Mouse (Mus musculus) heart, embryonic 16.5 days (tissue): ENCODE measurements around the gene P4ha3. TPM values are rescaled to one million over a fixed set of nuclear protein-coding genes. Genes with fewer than 3 reads are reported as not detected.

Experiments
- ATAC-seq: fragments of 200-750 bp; cut with Nextera tagmentation; replicated peaks from 2 replicates; pipeline ENCODE4 v1.8.0; 2017; ENCODE audit warnings: moderate number of reproducible peaks; ENCODE audit not compliant: insufficient read depth, low FRiP score; ENCODE audit errors: extremely low read depth
- H3K27ac ChIP-seq: fragments of 300-500 bp; sonication (generic); 2 replicates; pipeline ENCODE4 v1.5.1; 2014; ENCODE audit warnings: mild to moderate bottlenecking, low read length, control low read depth, moderate library complexity
- H3K27me3 ChIP-seq: fragments of 300-500 bp; sonication (generic); 2 replicates; pipeline ENCODE4 v1.6.1; 2014; ENCODE audit warnings: low read length, mixed read lengths; ENCODE audit not compliant: control insufficient read depth, insufficient read depth
- H3K36me3 ChIP-seq: fragments of 300-500 bp; sonication (generic); 2 replicates; pipeline ENCODE4 v1.6.1; 2014; ENCODE audit not compliant: control insufficient read depth, insufficient read depth
- H3K4me1 ChIP-seq: fragments of 300-500 bp; sonication (generic); 2 replicates; pipeline ENCODE4 v1.6.1; 2014; ENCODE audit warnings: low read length, mixed read lengths; ENCODE audit not compliant: control insufficient read depth, insufficient read depth
- H3K4me2 ChIP-seq: fragments of 300-500 bp; sonication (generic); 2 replicates; pipeline ENCODE4 v1.6.1; 2014; ENCODE audit warnings: low read depth, mild to moderate bottlenecking, control low read depth, low read length
- H3K4me3 ChIP-seq: fragments of 300-500 bp; sonication (generic); 2 replicates; pipeline ENCODE4 v1.5.1; 2014; ENCODE audit warnings: mild to moderate bottlenecking, control low read depth, low read length
- H3K9ac ChIP-seq: fragments of 300-500 bp; sonication (generic); 2 replicates; pipeline ENCODE4 v1.6.1; 2014; ENCODE audit warnings: low read length, control low read depth
- H3K9me3 ChIP-seq: fragments of 300-500 bp; sonication (generic); replicated peaks from 2 replicates; pipeline ENCODE4 v1.6.1; 2016; ENCODE audit warnings: low read length; ENCODE audit not compliant: control insufficient read depth
- WGBS: fragments of 180-500 bp; shearing (Covaris S2); extraction: QIAGEN DNeasy Blood & Tissue Kit; methylation state at CpG from one replicate; pipeline ENCODE4 v1.1.7; 2014; 5-methylcytosine and 5-hydroxymethylcytosine counted together
- polyA plus RNA-seq: library from polyadenylated mRNA; unstranded; fragments of >200 nt; fragmentation: Nextera tagmentation; extraction: Ambion mirVana; gene quantifications from 2 replicates; pipeline ENCODE4 v1.2.1, GENCODE M21; 2015

P4ha3 gene
- polyA plus RNA-seq, 1 experiment from 2014 or later: 12.8 TPM

GRCm38 (mm10) chr7:100272369-100272768 is 13.0 kb upstream of the P4ha3 start:
- no peaks in the 10 kb centered on the region for H3K27me3 ChIP-seq
- H3K36me3 ChIP-seq: no peaks in the 10 kb centered on the region
- H3K4me3 ChIP-seq: no peak overlapping the region
- H3K4me2 ChIP-seq: no peak overlapping the region
- no peak overlapping the region for H3K9ac ChIP-seq
- no peaks in the 10 kb centered on the region for H3K9me3 ChIP-seq
- no peak for ATAC-seq
- WGBS: 84% methylated on average over 8 of the region's 8 CpGs
- no peak overlapping the region for H3K27ac ChIP-seq
- peaks cover 4% of the 10 kb centered on the region; the same call in 1 of the 2 replicates for H3K4me1 ChIP-seq

GRCm38 (mm10) chr7:100274507-100274906 is 10.8 kb upstream of the P4ha3 start:
- no peak overlapping the region for H3K4me3 ChIP-seq
- no peaks in the 10 kb centered on the region for H3K27me3 ChIP-seq
- no peak overlapping the region for H3K9ac ChIP-seq
- H3K4me2 ChIP-seq: no peak overlapping the region
- H3K36me3 ChIP-seq: no peaks in the 10 kb centered on the region
- no peak overlapping the region for H3K27ac ChIP-seq
- ATAC-seq: no peak
- WGBS: 43% methylated on average over 6 of the region's 6 CpGs
- H3K4me1 ChIP-seq: peaks cover 4% of the 10 kb centered on the region; the same call in 1 of the 2 replicates
- H3K9me3 ChIP-seq: no peaks in the 10 kb centered on the region

- no peak for ATAC-seq
Observed at GRCm38 (mm10) chr7:100276397-100276796, 8.9 kb upstream of the P4ha3 start.

GRCm38 (mm10) chr7:100279803-100280202 is 5.5 kb upstream of the P4ha3 start:
- H3K9me3 ChIP-seq: no peaks in the 10 kb centered on the region
- H3K27ac ChIP-seq: no peak overlapping the region
- no peak overlapping the region for H3K9ac ChIP-seq
- H3K4me1 ChIP-seq: 0 out of 2 replicates have a peak, but pooled peaks cover under 1% of the 10 kb centered on the region
- H3K4me2 ChIP-seq: no peak overlapping the region
- H3K4me3 ChIP-seq: no peak overlapping the region
- ATAC-seq: no peak
- H3K36me3 ChIP-seq: no peaks in the 10 kb centered on the region
- WGBS: 0% methylated on average over 1 of the region's 1 CpGs
- peaks cover 2% of the 10 kb centered on the region; the same call in 1 of the 2 replicates for H3K27me3 ChIP-seq

More at GRCm38 (mm10) chr7:100276397-100276796, 8.9 kb upstream of the P4ha3 start:
- Histone ChIP-seq H3K9ac (no peak overlapping the region), H3K27ac (no peak overlapping the region), H3K4me1 (peaks cover 4% of the 10 kb centered on the region; the same call in 1 of the 2 replicates), H3K4me3 (no peak overlapping the region), H3K4me2 (no peak overlapping the region), H3K9me3 (no peaks in the 10 kb centered on the region), H3K27me3 (no peaks in the 10 kb centered on the region), H3K36me3 (no peaks in the 10 kb centered on the region)
- 48% methylated on average over 2 of the region's 2 CpGs for WGBS

GRCm38 (mm10) chr7:100281596-100281995 is 3.7 kb upstream of the P4ha3 start:
- no peak overlapping the region for H3K9ac ChIP-seq
- H3K27ac ChIP-seq: no peak overlapping the region
- WGBS: 49% methylated on average over 3 of the region's 3 CpGs
- no peaks in the 10 kb centered on the region for H3K36me3 ChIP-seq
- H3K9me3 ChIP-seq: no peaks in the 10 kb centered on the region
- H3K4me1 ChIP-seq: peaks cover 10% of the 10 kb centered on the region
- H3K4me3 ChIP-seq: no peak overlapping the region
- H3K4me2 ChIP-seq: no peak overlapping the region
- H3K27me3 ChIP-seq: peaks cover 2% of the 10 kb centered on the region; the same call in 1 of the 2 replicates
- no peak for ATAC-seq

GRCm38 (mm10) chr7:100283298-100283697 is 2.0 kb upstream of the P4ha3 start:
- WGBS: 59% methylated on average over 3 of the region's 3 CpGs
- Histone ChIP-seq H3K36me3 (no peaks in the 10 kb centered on the region), H3K9me3 (no peaks in the 10 kb centered on the region), H3K27ac (no peak overlapping the region), H3K4me1 (peaks cover 18% of the 10 kb centered on the region), H3K4me2 (no peak overlapping the region), H3K27me3 (peaks cover 2% of the 10 kb centered on the region; the same call in 1 of the 2 replicates), H3K9ac (no peak overlapping the region), H3K4me3 (no peak overlapping the region)
- ATAC-seq: no peak

GRCm38 (mm10) chr7:100287748-100288578 is 2.6 kb downstream of the P4ha3 start:
- peak overlapping the region; percentile 92 for H3K27ac ChIP-seq
- WGBS: 12% methylated on average over 7 of the region's 7 CpGs
- H3K4me2 ChIP-seq: peak overlapping the region; percentile 61
- H3K36me3 ChIP-seq: peaks cover 6% of the 10 kb centered on the region; the same call in 1 of the 2 replicates
- peak; percentile 85 for ATAC-seq
- H3K9me3 ChIP-seq: no peaks in the 10 kb centered on the region
- H3K27me3 ChIP-seq: no peaks in the 10 kb centered on the region
- H3K4me3 ChIP-seq: peak overlapping the region; percentile 33
- H3K4me1 ChIP-seq: peaks cover 27% of the 10 kb centered on the region
- peak overlapping the region; percentile 59; the same call in 1 of the 2 replicates for H3K9ac ChIP-seq

GRCm38 (mm10) chr7:100288622-100289021 is 3.3 kb downstream of the P4ha3 start:
- Histone ChIP-seq H3K9ac (peak overlapping the region; percentile 59), H3K9me3 (no peaks in the 10 kb centered on the region), H3K4me1 (peaks cover 27% of the 10 kb centered on the region), H3K36me3 (peaks cover 6% of the 10 kb centered on the region; the same call in 1 of the 2 replicates), H3K4me2 (peak overlapping the region; percentile 61), H3K4me3 (peak overlapping the region; percentile 33), H3K27ac (peak overlapping the region; percentile 92), H3K27me3 (no peaks in the 10 kb centered on the region)
- peak; percentile 54; the same call in 1 of the 2 replicates for ATAC-seq
- WGBS: 27% methylated on average over 11 of the region's 11 CpGs

- no peak for ATAC-seq
- H3K4me3 ChIP-seq: no peak overlapping the region
- peaks cover 8% of the 10 kb centered on the region for H3K36me3 ChIP-seq
- peaks cover 6% of the 10 kb centered on the region for H3K4me1 ChIP-seq
- H3K9me3 ChIP-seq: no peaks in the 10 kb centered on the region
- H3K27me3 ChIP-seq: no peaks in the 10 kb centered on the region
- H3K4me2 ChIP-seq: no peak overlapping the region
- 78% methylated on average over 8 of the region's 8 CpGs for WGBS
- no peak overlapping the region for H3K9ac ChIP-seq
- no peak overlapping the region for H3K27ac ChIP-seq
Observed at GRCm38 (mm10) chr7:100293546-100293945, 8.2 kb downstream of the P4ha3 start.
